Mouse (Mus musculus) heart, adult 2 months (tissue): ENCODE data around the gene Sgo1. TPM values are rescaled to one million over a fixed set of nuclear protein-coding genes. Genes with fewer than 3 reads are reported as not detected.

Experiments
- DNase-seq, 2 experiments: peaks; one replicate each; pipeline ENCODE4 v3.0.0; 2021
- H3K27ac ChIP-seq: fragments of 200-600 bp; 2 replicates; pipeline ENCODE4 v1.8.1; 2022
- H3K27me3 ChIP-seq: fragments of 200-500 bp; 2 replicates; pipeline ENCODE4 v1.6.1; 2012; ENCODE audit warnings: mild to moderate bottlenecking, low read length, inconsistent platforms, mixed read lengths; ENCODE audit not compliant: control insufficient read depth, insufficient read depth
- H3K36me3 ChIP-seq: fragments of 200-500 bp; 2 replicates; pipeline ENCODE4 v1.6.1; 2012; ENCODE audit warnings: low read length, inconsistent platforms; ENCODE audit not compliant: control insufficient read depth, insufficient read depth
- H3K4me1 ChIP-seq: fragments of 200-500 bp; 2 replicates; pipeline ENCODE4 v1.6.1; 2011; ENCODE audit warnings: low read length; ENCODE audit not compliant: control insufficient read depth, insufficient read depth
- H3K4me3 ChIP-seq: fragments of 200-600 bp; 2 replicates; pipeline ENCODE4 v1.8.1; 2022
- H3K79me2 ChIP-seq: fragments of 200-500 bp; replicated peaks from 2 replicates; pipeline ENCODE4 v1.6.1; 2012; ENCODE audit warnings: mild to moderate bottlenecking, inconsistent platforms, low read length, moderate library complexity, mixed read lengths; ENCODE audit not compliant: control insufficient read depth, insufficient read depth
- H3K9ac ChIP-seq: fragments of 200-500 bp; 2 replicates; pipeline ENCODE4 v1.6.1; 2012; ENCODE audit warnings: low read depth, mild to moderate bottlenecking, control low read depth, inconsistent platforms, low read length, mixed read lengths
- CTCF ChIP-seq: fragments of 200-600 bp; IDR thresholded peaks from 2 replicates; pipeline ENCODE4 v1.8.1; 2022; ENCODE audit warnings: antibody characterized with exemption, mild to moderate bottlenecking, moderate library complexity
- EP300 ChIP-seq: fragments of 200-500 bp; IDR thresholded peaks from 2 replicates; pipeline ENCODE4 v1.6.1; 2011; ENCODE audit warnings: low read depth, low read length, control low read depth; ENCODE audit not compliant: insufficient read depth
- POLR2A ChIP-seq: fragments of 200-500 bp; IDR thresholded peaks from 2 replicates; pipeline ENCODE4 v1.6.1; 2011; ENCODE audit warnings: mild to moderate bottlenecking, low read depth, low read length, control low read depth; ENCODE audit not compliant: insufficient read depth
- WGBS: fragments of 180-500 bp; shearing (Covaris S2); methylation state at CpG from one replicate; pipeline ENCODE4 v1.1.7; 2018; 5-methylcytosine and 5-hydroxymethylcytosine counted together
- intact Hi-C: fragments of 180-260 bp; cut with DNase I; formaldehyde crosslinking; loops from one replicate; pipeline ENCODE4 v1.15.1; 2025
- polyA plus RNA-seq: library from polyadenylated mRNA; depleted of rRNA; stranded (reverse); fragments of >200 nt; gene quantifications from 2 replicates; pipeline ENCODE4 v1.2.3, GENCODE M21; 2012; rRNA removed
- total RNA-seq, 2 experiments: library from RNA; stranded (reverse); gene quantifications; 2 replicates each; pipeline ENCODE4 v1.2.3; 2021

Sgo1 gene
- total and polyA plus RNA-seq, 3 experiments, result 0.04 to 0.29 (median 0.14) TPM

- H3K27me3 ChIP-seq, result no peaks in the 10 kb centered on the region
- no peak overlapping the region for H3K9ac ChIP-seq
- no peaks in the 10 kb centered on the region for H3K4me1 ChIP-seq
- DNase-seq, result no peak
- no peak overlapping the region for H3K27ac ChIP-seq
- peaks cover 2% of the 10 kb centered on the region for H3K36me3 ChIP-seq
- TF ChIP-seq EP300 (no peak), CTCF (no peak), POLR2A (no peak)
- no peak overlapping the region for H3K4me3 ChIP-seq
- intact Hi-C loops, result no loop called here
- H3K79me2 ChIP-seq, result no peaks in the 10 kb centered on the region
These were observed 57.8 kb downstream of the Sgo1 start for GRCm38 (mm10) chr17:53631344-53631743.

- Histone ChIP-seq H3K4me1 (no peaks in the 10 kb centered on the region), H3K27ac (no peak overlapping the region), H3K79me2 (no peaks in the 10 kb centered on the region), H3K4me3 (no peak overlapping the region), H3K36me3 (no peaks in the 10 kb centered on the region; the same call in none of the 2 replicates), H3K27me3 (no peaks in the 10 kb centered on the region), H3K9ac (no peak overlapping the region)
- DNase-seq, result no peak
- WGBS, result 63% methylated on average over 5 of the region's 5 CpGs
- intact Hi-C loops, result no loop called here
- no peak for TF ChIP-seq POLR2A
- TF ChIP-seq CTCF, result no peak
- no peak for TF ChIP-seq EP300
These were observed 61.0 kb downstream of the Sgo1 start for GRCm38 (mm10) chr17:53628131-53628530.

GRCm38 (mm10) chr17:53627497-53627896 lies 61.6 kb downstream of the Sgo1 start:
- H3K4me1 ChIP-seq, result no peaks in the 10 kb centered on the region
- no peaks in the 10 kb centered on the region for H3K79me2 ChIP-seq
- H3K27me3 ChIP-seq, result no peaks in the 10 kb centered on the region
- H3K4me3 ChIP-seq, result no peak overlapping the region
- no peaks in the 10 kb centered on the region; the same call in 1 of the 2 replicates for H3K36me3 ChIP-seq
- intact Hi-C loops, result no loop called here
- TF ChIP-seq POLR2A, result no peak
- no peak for TF ChIP-seq EP300
- TF ChIP-seq CTCF, result no peak
- DNase-seq, result peak in 1 of 2 experiments; percentile 41
- 65% methylated on average over 4 of the region's 4 CpGs for WGBS
- H3K9ac ChIP-seq, result no peak overlapping the region
- H3K27ac ChIP-seq, result no peak overlapping the region

- H3K27ac ChIP-seq, result no peak overlapping the region
- no peak for DNase-seq
- no peaks in the 10 kb centered on the region for H3K4me1 ChIP-seq
- H3K36me3 ChIP-seq, result no peaks in the 10 kb centered on the region
- no peaks in the 10 kb centered on the region for H3K79me2 ChIP-seq
- WGBS, result 87% methylated on average over 3 of the region's 3 CpGs
- no peak overlapping the region for H3K4me3 ChIP-seq
- intact Hi-C loops, result no loop called here
- H3K27me3 ChIP-seq, result no peaks in the 10 kb centered on the region
- no peak for TF ChIP-seq EP300
- no peak for TF ChIP-seq CTCF
- H3K9ac ChIP-seq, result no peak overlapping the region
These were observed 63.0 kb downstream of the Sgo1 start for GRCm38 (mm10) chr17:53626160-53626559.

Other genes starting within 250 kb of the Sgo1 start
- under 1 TPM; 0.10 to 0.16 TPM for gene Efhb, start 226.0 kb downstream of the Sgo1 start, total RNA-seq
- gene Efhb, start 226.0 kb downstream of the Sgo1 start, polyA plus RNA-seq, result 0.10 and 0.12 TPM in 2 replicates
- 10 to 100 TPM; 48.5 to 55.5 TPM for gene Rab5a, start 210.1 kb downstream of the Sgo1 start, total RNA-seq
- gene Rab5a, start 210.1 kb downstream of the Sgo1 start, polyA plus RNA-seq, result 10.9 and 20.3 TPM in 2 replicates
- gene Pp2d1, start 149.9 kb downstream of the Sgo1 start, total RNA-seq, result not detected
- not detected in 2 replicates for gene Pp2d1, start 149.9 kb downstream of the Sgo1 start, polyA plus RNA-seq
- 10 to 100 TPM; 78.7 to 82.9 TPM for gene Kat2b, start 122.5 kb downstream of the Sgo1 start, total RNA-seq
- gene Kat2b, start 122.5 kb downstream of the Sgo1 start, polyA plus RNA-seq, result 20.0 and 51.0 TPM in 2 replicates
- not detected for gene Sult1c2, start 157.0 kb upstream of the Sgo1 start, total RNA-seq
- not detected in 2 replicates for gene Sult1c2, start 157.0 kb upstream of the Sgo1 start, polyA plus RNA-seq